Mouse (Mus musculus): ENCODE results near the gene Snrpf. TPM values are rescaled to one million over a fixed set of nuclear protein-coding genes. Genes with fewer than 3 reads are reported as not detected.

The Snrpf gene
- total and polyA plus RNA-seq, 3 experiments: 144 to 186 (median 184) TPM

- Histone ChIP-seq H3K4me3 (replicated peaks in 1 of 3; ENCODE audit: low read depth in 2 of 3, low read length in 2 of 3, poor library complexity in 1 of 3) (no peak overlapping the region), H3K27ac (ENCODE audit: insufficient read depth, low read depth) (no peak overlapping the region), H3K9me3 (replicated peaks; ENCODE audit: low read length) (peaks cover 6% of the 10 kb centered on the region), H3K4me1 (ENCODE audit: control insufficient read depth in 1 of 2, insufficient read depth in 2 of 2) (no peaks in the 10 kb centered on the region), H3K27me3 (replicated peaks) (no peaks in the 10 kb centered on the region), H3K4me2 (ENCODE audit: insufficient read depth, low read depth, poor library complexity, severe bottlenecking) (no peak overlapping the region), H3K79me2 (replicated peaks; ENCODE audit: control insufficient read depth, extremely low read depth, insufficient read depth, poor library complexity, severe bottlenecking) (no peaks in the 10 kb centered on the region), H3K36me3 (replicated peaks in 1 of 2; ENCODE audit: control insufficient read depth in 1 of 2, insufficient read depth in 1 of 2, low read length in 1 of 2) (no peaks in the 10 kb centered on the region), H3K9ac (ENCODE audit: insufficient read depth, low read depth) (no peak overlapping the region)
- dilution Hi-C loops (cut with MboI; ENCODE audit: extremely low pct_ligation_motif_present, extremely low pct_unique_long_range_greater_than_20kb, low sequenced_read_pairs): no loop called here
- DNase-seq (ENCODE audit: extremely low read depth): no peak
- in situ Hi-C loops (cut with MboI; ENCODE audit: low pct_ligation_motif_present, low pct_unique_long_range_greater_than_20kb, low sequenced_read_pairs): loop anchor here (10.0 kb wide), 1 partner anchor 157 kb away; no protein-coding TSS in a partner anchor
- peak; percentile 95 for TF ChIP-seq BHLHE40 (IDR thresholded peaks at IDR 0.05; ENCODE audit: low read depth, low read length)
- peak; percentile 48 to 52 for TF ChIP-seq CTCF (conservative IDR thresholded peaks at IDR 0.05 in 1 of 2, IDR thresholded peaks at IDR 0.05 in 1 of 2; ENCODE audit: low read depth in 2 of 2, low read length in 2 of 2)
- TF ChIP-seq ELF1 (IDR thresholded peaks at IDR 0.05; ENCODE audit: low read depth, low read length): no peak
Measured at GRCm38 (mm10) chr10:93608051-93608450, 18.5 kb upstream of the Snrpf start.

DNA sequence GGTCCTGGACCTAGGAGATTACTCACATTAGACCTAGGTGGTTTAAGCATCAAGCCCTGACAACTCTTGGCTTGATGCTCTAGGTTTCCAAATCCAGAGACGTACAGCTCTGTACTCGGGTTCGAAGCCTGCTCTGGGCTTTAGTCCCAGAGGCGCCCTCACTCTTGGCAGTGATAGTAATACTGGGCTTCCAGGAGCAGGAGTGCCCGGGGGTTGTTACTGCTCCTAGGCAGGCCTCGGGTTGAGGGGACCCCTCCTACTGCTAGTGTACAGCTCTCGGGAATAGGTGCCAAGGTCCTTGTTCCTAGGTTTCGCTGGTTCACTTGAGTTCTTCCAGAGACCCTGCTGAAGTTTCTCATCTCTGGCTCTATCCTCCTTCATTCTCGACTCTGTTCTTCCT lies 16.8 kb upstream of the Snrpf start:
- in situ Hi-C loops (cut with MboI; ENCODE audit: low pct_ligation_motif_present, low pct_unique_long_range_greater_than_20kb, low sequenced_read_pairs): loop anchor here (10.0 kb wide), 1 partner anchor 158 kb away; no protein-coding TSS in a partner anchor
- no peaks in the 10 kb centered on the region for H3K27me3 ChIP-seq (replicated peaks)

GRCm38 (mm10) chr10:93603256-93603655 lies 13.8 kb upstream of the Snrpf start:
- in situ Hi-C loops (cut with MboI; ENCODE audit: low pct_ligation_motif_present, low pct_unique_long_range_greater_than_20kb, low sequenced_read_pairs): loop anchor here (10.0 kb wide), 1 partner anchor 162 kb away; no protein-coding TSS in a partner anchor
- no peak overlapping the region for H3K9ac ChIP-seq (ENCODE audit: insufficient read depth, low read depth)
- no peak for TF ChIP-seq EP300 (IDR thresholded peaks at IDR 0.05; ENCODE audit: low read length)
- TF ChIP-seq CTCF (conservative IDR thresholded peaks at IDR 0.05 in 1 of 2, IDR thresholded peaks at IDR 0.05 in 1 of 2; ENCODE audit: low read depth in 2 of 2, low read length in 2 of 2): 0 out of 4 replicates have a peak, but pooled peaks of 1 of the 2 experiments have one; percentile 16
- no peak overlapping the region for H3K4me2 ChIP-seq (ENCODE audit: insufficient read depth, low read depth, poor library complexity, severe bottlenecking)
- H3K27ac ChIP-seq (ENCODE audit: insufficient read depth, low read depth): no peak overlapping the region
- DNase-seq (ENCODE audit: extremely low read depth): no peak
- dilution Hi-C loops (cut with MboI; ENCODE audit: extremely low pct_ligation_motif_present, extremely low pct_unique_long_range_greater_than_20kb, low sequenced_read_pairs): no loop called here
- H3K4me1 ChIP-seq (ENCODE audit: control insufficient read depth in 1 of 2, insufficient read depth in 2 of 2): peaks cover 0 to 5% of the 10 kb centered on the region in 2 experiments; a peak in 1 of 4 replicates
- no peaks in the 10 kb centered on the region for H3K79me2 ChIP-seq (replicated peaks; ENCODE audit: control insufficient read depth, extremely low read depth, insufficient read depth, poor library complexity, severe bottlenecking)
- no peaks in the 10 kb centered on the region for H3K27me3 ChIP-seq (replicated peaks)
- H3K4me3 ChIP-seq (replicated peaks in 1 of 3; ENCODE audit: low read depth in 2 of 3, low read length in 2 of 3, poor library complexity in 1 of 3): no peak overlapping the region
- no peaks in the 10 kb centered on the region for H3K36me3 ChIP-seq (replicated peaks in 1 of 2; ENCODE audit: control insufficient read depth in 1 of 2, insufficient read depth in 1 of 2, low read length in 1 of 2)
- H3K9me3 ChIP-seq (replicated peaks; ENCODE audit: low read length): peaks cover 3% of the 10 kb centered on the region

More for the DNA sequence above, 16.8 kb upstream of the Snrpf start:
- no peak overlapping the region for H3K4me3 ChIP-seq (replicated peaks in 1 of 3; ENCODE audit: low read depth in 2 of 3, low read length in 2 of 3, poor library complexity in 1 of 3)
- no peak overlapping the region for H3K9ac ChIP-seq (ENCODE audit: insufficient read depth, low read depth)
- dilution Hi-C loops (cut with MboI; ENCODE audit: extremely low pct_ligation_motif_present, extremely low pct_unique_long_range_greater_than_20kb, low sequenced_read_pairs): no loop called here
- peaks cover 6% of the 10 kb centered on the region for H3K9me3 ChIP-seq (replicated peaks; ENCODE audit: low read length)
- no peaks in the 10 kb centered on the region for H3K79me2 ChIP-seq (replicated peaks; ENCODE audit: control insufficient read depth, extremely low read depth, insufficient read depth, poor library complexity, severe bottlenecking)
- no peak overlapping the region for H3K4me2 ChIP-seq (ENCODE audit: insufficient read depth, low read depth, poor library complexity, severe bottlenecking)
- TF ChIP-seq RAD21 (IDR thresholded peaks at IDR 0.05; ENCODE audit: low read depth, low read length) (no peak), MAX (IDR thresholded peaks at IDR 0.05; ENCODE audit: low read length) (no peak), MYC (IDR thresholded peaks at IDR 0.05; ENCODE audit: low read depth, low read length) (no peak), CTCF (conservative IDR thresholded peaks at IDR 0.05 in 1 of 2, IDR thresholded peaks at IDR 0.05 in 1 of 2; ENCODE audit: low read depth in 2 of 2, low read length in 2 of 2) (no peak), EP300 (IDR thresholded peaks at IDR 0.05; ENCODE audit: low read length) (no peak)
- DNase-seq (ENCODE audit: extremely low read depth): no peak
- H3K4me1 ChIP-seq (ENCODE audit: control insufficient read depth in 1 of 2, insufficient read depth in 2 of 2): no peaks in the 10 kb centered on the region
- H3K36me3 ChIP-seq (replicated peaks in 1 of 2; ENCODE audit: control insufficient read depth in 1 of 2, insufficient read depth in 1 of 2, low read length in 1 of 2): no peaks in the 10 kb centered on the region
- no peak overlapping the region for H3K27ac ChIP-seq (ENCODE audit: insufficient read depth, low read depth)
